Mouse (Mus musculus) stomach, embryonic 16.5 days (tissue): ENCODE data around the gene Tbc1d8. TPM values are rescaled to one million over a fixed set of nuclear protein-coding genes. Genes with fewer than 3 reads are reported as not detected.

Experiments used
- ATAC-seq: fragments of 200-750 bp; cut with Nextera tagmentation; 2 replicates; pipeline ENCODE4 v1.8.0; 2017; ENCODE audit warnings: moderate number of reproducible peaks, moderate TSS enrichment; ENCODE audit not compliant: insufficient read depth, low FRiP score
- H3K27ac ChIP-seq: fragments of 300-500 bp; sonication (generic); 2 replicates; pipeline ENCODE4 v1.5.1; 2014; ENCODE audit warnings: low read length
- H3K27me3 ChIP-seq: fragments of 300-500 bp; sonication (generic); 2 replicates; pipeline ENCODE4 v1.6.1; 2014; ENCODE audit warnings: low read length, control low read depth, mixed read lengths; ENCODE audit not compliant: control insufficient read depth, insufficient read depth
- H3K36me3 ChIP-seq: fragments of 300-500 bp; sonication (generic); 2 replicates; pipeline ENCODE4 v1.6.1; 2014; ENCODE audit warnings: low read length; ENCODE audit not compliant: control insufficient read depth, insufficient read depth
- H3K4me1 ChIP-seq: fragments of 300-500 bp; sonication (generic); 2 replicates; pipeline ENCODE4 v1.6.1; 2014; ENCODE audit warnings: low read length, control low read depth, mixed read lengths; ENCODE audit not compliant: control insufficient read depth, insufficient read depth
- H3K4me2 ChIP-seq: fragments of 300-500 bp; sonication (generic); 2 replicates; pipeline ENCODE4 v1.6.1; 2014; ENCODE audit warnings: low read depth, low read length, mixed read lengths
- H3K4me3 ChIP-seq: fragments of 300-500 bp; sonication (generic); replicated peaks from 2 replicates; pipeline ENCODE4 v1.5.1; 2014; ENCODE audit warnings: mild to moderate bottlenecking, low read length
- H3K9ac ChIP-seq: fragments of 300-500 bp; sonication (generic); 2 replicates; pipeline ENCODE4 v1.6.1; 2014; ENCODE audit warnings: low read length
- H3K9me3 ChIP-seq: fragments of 300-500 bp; sonication (generic); replicated peaks from 2 replicates; pipeline ENCODE4 v1.6.1; 2016; ENCODE audit warnings: low read length, control low read depth; ENCODE audit not compliant: control insufficient read depth
- WGBS: fragments of 180-500 bp; shearing (Covaris S2); extraction: QIAGEN DNeasy Blood & Tissue Kit; methylation state at CpG from one replicate; pipeline ENCODE4 v1.1.7; 2014; 5-methylcytosine and 5-hydroxymethylcytosine counted together
- polyA plus RNA-seq: library from polyadenylated mRNA; unstranded; fragments of >200 nt; fragmentation: Nextera tagmentation; extraction: Ambion mirVana; gene quantifications from 2 replicates; pipeline ENCODE4 v1.2.1, GENCODE M21; 2015

Tbc1d8 gene
- polyA plus RNA-seq, 1 experiment from 2014 or later: 11.6 TPM

DNA sequence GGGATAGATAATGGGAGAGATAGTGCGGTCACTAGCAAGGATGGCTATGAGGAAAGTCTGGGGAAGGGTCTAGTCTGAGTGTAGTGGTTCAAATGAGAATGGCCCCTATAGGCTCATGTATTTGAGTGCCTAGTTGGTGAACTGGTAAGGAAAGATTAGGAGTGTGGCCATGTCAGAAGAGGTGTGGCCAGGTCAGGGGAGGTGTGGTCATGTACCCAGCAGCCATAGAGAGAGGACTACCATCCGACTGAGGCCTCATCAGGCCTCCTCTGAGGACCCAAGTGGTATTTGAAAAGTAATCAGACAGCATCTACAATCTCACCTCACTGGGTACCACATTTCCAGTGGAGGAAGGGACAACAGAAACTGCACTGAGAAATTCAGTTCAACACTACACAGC, 90.4 kb downstream of the Tbc1d8 start:
- no peak overlapping the region for H3K4me3 ChIP-seq
- H3K4me2 ChIP-seq: no peak overlapping the region
- no peaks in the 10 kb centered on the region for H3K36me3 ChIP-seq
- H3K27me3 ChIP-seq: no peaks in the 10 kb centered on the region
- H3K4me1 ChIP-seq: no peaks in the 10 kb centered on the region
- H3K27ac ChIP-seq: no peak overlapping the region
- 77% methylated on average over 2 of the region's 2 CpGs for WGBS
- ATAC-seq: no peak
- no peak overlapping the region for H3K9ac ChIP-seq
- H3K9me3 ChIP-seq: no peaks in the 10 kb centered on the region

- no peaks in the 10 kb centered on the region for H3K4me1 ChIP-seq
- no peaks in the 10 kb centered on the region for H3K36me3 ChIP-seq
- no peak overlapping the region for H3K4me3 ChIP-seq
- no peak for ATAC-seq
- no peaks in the 10 kb centered on the region for H3K9me3 ChIP-seq
- no peaks in the 10 kb centered on the region for H3K27me3 ChIP-seq
- 75% methylated on average over 4 of the region's 4 CpGs for WGBS
- no peak overlapping the region for H3K4me2 ChIP-seq
- H3K27ac ChIP-seq: no peak overlapping the region
- no peak overlapping the region for H3K9ac ChIP-seq
These were observed 91.1 kb downstream of the Tbc1d8 start for GRCm38 (mm10) chr1:39387497-39387896.

- ATAC-seq: no peak
- 67% methylated on average over 3 of the region's 3 CpGs for WGBS
- H3K9ac ChIP-seq: no peak overlapping the region
- no peaks in the 10 kb centered on the region for H3K27me3 ChIP-seq
- H3K4me2 ChIP-seq: no peak overlapping the region
- H3K4me3 ChIP-seq: no peak overlapping the region
- H3K36me3 ChIP-seq: no peaks in the 10 kb centered on the region
- no peak overlapping the region for H3K27ac ChIP-seq
- H3K4me1 ChIP-seq: no peaks in the 10 kb centered on the region
- no peaks in the 10 kb centered on the region for H3K9me3 ChIP-seq
These were observed 92.1 kb downstream of the Tbc1d8 start for GRCm38 (mm10) chr1:39386456-39386855.

GRCm38 (mm10) chr1:39384914-39385313, 93.6 kb downstream of the Tbc1d8 start:
- Histone ChIP-seq H3K36me3 (no peaks in the 10 kb centered on the region), H3K9ac (no peak overlapping the region), H3K4me3 (no peak overlapping the region), H3K27me3 (no peaks in the 10 kb centered on the region), H3K27ac (no peak overlapping the region), H3K4me1 (no peaks in the 10 kb centered on the region), H3K4me2 (no peak overlapping the region), H3K9me3 (no peaks in the 10 kb centered on the region)
- 73% methylated on average over 9 of the region's 9 CpGs for WGBS
- ATAC-seq: no peak

DNA sequence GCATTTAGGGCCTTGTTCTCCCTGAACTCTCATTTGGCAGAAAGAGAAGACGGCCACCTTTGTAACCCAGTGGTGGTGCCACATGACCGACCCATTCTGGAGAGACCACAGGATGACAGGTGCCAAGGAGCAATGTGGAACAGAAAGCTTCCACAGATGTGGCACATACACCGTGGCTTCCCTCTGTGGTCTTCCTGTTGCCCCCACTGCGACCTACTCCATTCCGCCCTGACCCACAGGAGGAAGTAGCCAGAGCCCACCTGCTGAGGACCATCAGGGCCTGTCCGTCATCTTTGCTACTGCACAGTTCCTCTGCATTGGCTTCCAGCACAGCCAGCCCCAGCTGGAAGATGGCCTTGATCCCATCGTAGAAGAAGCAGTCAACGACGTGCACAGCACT, 97.5 kb downstream of the Tbc1d8 start:
- no peak for ATAC-seq
- whole genome bisulfite sequencing: 84% methylated on average over 9 of the region's 9 CpGs

DNA sequence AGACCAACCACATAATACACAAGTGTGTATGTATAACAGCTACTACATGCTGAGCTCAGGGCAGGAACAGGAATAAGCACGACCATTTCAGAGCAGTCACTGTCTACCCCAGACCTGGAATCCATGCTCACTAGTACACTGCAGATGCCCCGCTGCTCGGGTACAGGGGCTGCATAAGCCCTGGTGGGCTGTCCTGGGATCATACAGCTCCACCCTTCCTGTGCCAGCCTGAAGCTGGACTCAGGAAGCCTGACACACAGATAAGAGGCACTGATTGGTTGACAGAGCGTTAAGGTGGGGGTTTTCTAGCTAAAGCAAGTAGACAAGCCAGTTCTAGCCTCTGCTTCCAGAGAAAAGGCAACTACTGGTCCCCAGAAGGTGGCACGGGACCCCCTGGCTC, 99.5 kb downstream of the Tbc1d8 start:
- Histone ChIP-seq H3K9me3 (no peaks in the 10 kb centered on the region), H3K36me3 (no peaks in the 10 kb centered on the region), H3K27me3 (no peaks in the 10 kb centered on the region), H3K27ac (no peak overlapping the region), H3K9ac (no peak overlapping the region), H3K4me2 (no peak overlapping the region), H3K4me3 (no peak overlapping the region), H3K4me1 (no peaks in the 10 kb centered on the region)
- WGBS: 61% methylated on average over 5 of the region's 5 CpGs
- ATAC-seq: no peak

More for the DNA sequence above, 97.5 kb downstream of the Tbc1d8 start:
- no peak overlapping the region for H3K27ac ChIP-seq
- no peaks in the 10 kb centered on the region for H3K9me3 ChIP-seq
- no peak overlapping the region for H3K9ac ChIP-seq
- H3K4me1 ChIP-seq: no peaks in the 10 kb centered on the region
- H3K4me2 ChIP-seq: no peak overlapping the region
- H3K4me3 ChIP-seq: no peak overlapping the region
- H3K27me3 ChIP-seq: no peaks in the 10 kb centered on the region
- no peaks in the 10 kb centered on the region for H3K36me3 ChIP-seq

DNA sequence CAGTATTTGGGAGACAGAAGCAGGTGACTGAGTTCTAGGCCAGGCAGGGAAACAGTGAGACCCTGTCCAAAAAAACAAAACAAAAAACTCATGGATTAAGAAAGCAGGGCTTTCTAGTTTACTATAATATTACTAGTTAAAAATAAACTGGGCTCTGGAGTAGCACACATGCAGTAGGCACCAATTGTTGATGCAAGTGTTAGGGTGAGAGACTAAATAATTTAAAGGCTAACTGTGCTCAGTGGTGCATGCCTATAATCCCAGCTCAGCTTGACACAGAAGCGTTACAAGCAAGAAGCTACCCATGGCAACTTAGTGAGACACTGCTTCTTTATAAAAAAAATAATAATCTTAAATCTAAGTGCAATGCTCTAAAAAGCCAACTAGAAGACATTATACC, 100.0 kb downstream of the Tbc1d8 start:
- Histone ChIP-seq H3K9ac (no peak overlapping the region), H3K27ac (no peak overlapping the region), H3K27me3 (no peaks in the 10 kb centered on the region), H3K4me2 (no peak overlapping the region), H3K36me3 (no peaks in the 10 kb centered on the region), H3K9me3 (no peaks in the 10 kb centered on the region), H3K4me1 (no peaks in the 10 kb centered on the region), H3K4me3 (no peak overlapping the region)
- WGBS: 88% methylated on average over 1 of the region's 1 CpGs
- ATAC-seq: no peak

GRCm38 (mm10) chr1:39376726-39377240, 101.8 kb downstream of the Tbc1d8 start:
- Histone ChIP-seq H3K4me2 (no peak overlapping the region), H3K27ac (no peak overlapping the region), H3K27me3 (no peaks in the 10 kb centered on the region), H3K9me3 (no peaks in the 10 kb centered on the region), H3K9ac (no peak overlapping the region), H3K36me3 (no peaks in the 10 kb centered on the region), H3K4me3 (no peak overlapping the region), H3K4me1 (no peaks in the 10 kb centered on the region)
- 89% methylated on average over 9 of the region's 9 CpGs for WGBS
- ATAC-seq: no peak

DNA sequence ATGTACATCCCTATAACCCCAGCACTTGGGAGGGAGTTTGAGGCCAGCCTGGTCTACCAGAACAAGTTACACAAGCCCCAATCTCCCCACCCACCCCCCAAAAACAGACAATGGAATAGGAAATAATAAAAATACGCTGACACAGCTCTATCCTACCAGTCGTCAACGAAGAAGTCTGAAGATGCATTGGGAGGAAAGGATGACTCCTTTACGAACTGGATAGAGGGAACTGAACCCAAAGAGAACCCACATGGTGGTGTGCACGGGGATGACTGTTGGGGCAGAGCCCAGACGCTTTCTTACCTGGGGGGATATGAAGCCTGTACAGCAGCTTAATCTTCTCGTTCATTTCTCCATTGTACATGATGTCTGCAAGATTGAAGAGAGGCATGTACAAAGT, 102.4 kb downstream of the Tbc1d8 start:
- no peaks in the 10 kb centered on the region for H3K4me1 ChIP-seq
- no peak overlapping the region for H3K9ac ChIP-seq
- no peak overlapping the region for H3K27ac ChIP-seq
- H3K27me3 ChIP-seq: no peaks in the 10 kb centered on the region
- H3K4me3 ChIP-seq: no peak overlapping the region
- no peak overlapping the region for H3K4me2 ChIP-seq
- no peaks in the 10 kb centered on the region for H3K9me3 ChIP-seq
- no peaks in the 10 kb centered on the region for H3K36me3 ChIP-seq
- ATAC-seq: no peak
- WGBS: 83% methylated on average over 7 of the region's 7 CpGs
